Mouse (Mus musculus) spleen, adult 12 weeks (tissue): ENCODE measurements around the gene Scaf1.

Source experiments
- DNase-seq: peaks from one replicate; pipeline ENCODE4 v3.0.0; 2022; ENCODE audit warnings: low spot score

Scaf1 gene

DNA sequence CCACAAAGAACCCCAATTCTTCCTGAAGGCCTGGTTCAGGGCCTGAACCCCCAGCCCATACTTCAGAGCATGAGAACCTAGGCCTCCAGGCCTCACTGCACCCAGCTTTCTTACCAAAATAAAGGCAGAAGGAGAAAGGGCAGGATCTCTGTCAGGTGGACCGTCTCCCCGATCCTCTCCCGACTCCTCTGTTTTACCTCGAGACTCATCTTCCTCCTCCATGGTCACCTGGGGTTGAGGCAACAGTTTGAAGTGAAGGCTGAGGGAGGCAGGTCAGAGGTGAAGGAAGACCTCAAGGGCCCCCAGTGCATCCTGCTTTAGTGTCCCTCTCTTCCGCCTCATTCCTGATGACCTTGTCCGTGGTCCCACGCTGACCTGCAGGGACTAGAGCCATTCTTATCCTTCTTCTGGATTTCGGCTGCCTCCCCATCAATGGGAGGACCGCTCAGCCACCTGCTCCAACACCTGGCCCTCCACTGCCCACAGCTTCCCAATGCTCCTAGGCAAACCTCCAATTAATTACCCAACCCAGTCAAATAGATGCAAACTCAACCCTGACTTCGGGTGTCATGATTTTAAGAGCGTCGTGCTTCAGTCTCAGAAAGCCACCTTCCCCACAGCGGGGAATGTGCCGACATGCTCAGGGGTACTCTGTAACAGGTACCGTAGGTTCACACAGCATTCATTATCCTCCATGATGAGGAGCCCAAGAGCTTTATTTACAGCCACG lies 2.6 kb downstream of the Scaf1 start:
- DNase-seq: no peak

DNA sequence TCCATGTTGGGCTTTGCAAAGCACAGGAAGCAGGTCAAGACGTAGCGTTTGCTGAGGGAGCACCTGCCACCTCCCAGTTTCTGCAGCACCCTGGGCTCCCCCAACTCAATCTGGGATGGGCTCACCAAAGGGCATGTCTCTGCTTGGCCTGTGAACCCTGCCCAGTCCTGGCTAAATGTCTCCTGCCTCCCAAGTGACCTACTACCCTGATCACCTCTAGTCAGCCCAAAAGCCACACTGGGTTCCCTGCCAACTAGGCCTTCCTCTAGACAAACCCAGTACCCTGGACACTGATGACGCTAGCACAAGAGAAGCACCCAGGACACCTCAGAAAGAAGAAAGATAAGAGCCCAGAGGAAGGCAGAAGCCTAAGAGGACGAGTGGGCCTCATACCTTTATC lies 3.3 kb downstream of the Scaf1 start:
- no peak for DNase-seq

DNA sequence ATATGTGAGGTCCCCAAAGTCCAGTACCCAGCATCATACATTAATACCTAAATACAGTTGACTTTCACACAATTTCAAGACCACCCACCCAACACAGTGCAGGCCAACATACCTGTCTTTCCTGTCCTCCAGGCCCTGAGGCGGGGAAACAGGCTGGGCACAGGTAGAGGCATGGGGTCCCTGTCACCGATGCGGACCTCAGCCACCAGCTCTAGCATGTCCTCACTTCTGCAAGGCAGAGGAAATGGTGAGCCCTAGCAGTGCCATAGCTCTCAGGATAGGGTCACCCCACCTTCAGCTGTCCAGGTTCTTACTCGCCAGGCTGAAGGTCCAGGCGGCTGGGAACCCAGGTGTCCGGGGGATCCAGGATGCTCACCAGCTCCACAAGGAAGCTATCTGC lies 4.2 kb downstream of the Scaf1 start:
- DNase-seq: no peak

DNA sequence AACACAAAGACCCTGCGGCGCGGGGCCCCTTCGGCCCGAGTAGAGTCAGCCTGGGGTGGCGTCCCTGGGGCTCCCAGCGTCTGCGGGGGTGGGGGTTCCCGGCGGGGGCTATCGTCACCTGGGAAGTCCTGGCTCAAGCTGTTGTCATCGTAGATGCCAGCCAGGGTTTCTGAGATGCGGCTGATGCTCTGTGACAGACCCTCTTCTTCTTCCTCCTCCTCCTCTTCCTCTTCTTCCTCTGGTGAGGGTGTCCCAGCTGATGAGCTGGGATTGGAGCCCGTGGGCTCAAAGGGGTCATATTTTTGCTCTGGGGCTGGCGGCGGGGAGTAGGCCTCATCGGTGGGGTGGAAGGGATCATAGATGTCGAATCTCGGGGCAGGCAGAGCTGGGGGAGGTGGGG lies 7.8 kb downstream of the Scaf1 start:
- DNase-seq: no peak

DNA sequence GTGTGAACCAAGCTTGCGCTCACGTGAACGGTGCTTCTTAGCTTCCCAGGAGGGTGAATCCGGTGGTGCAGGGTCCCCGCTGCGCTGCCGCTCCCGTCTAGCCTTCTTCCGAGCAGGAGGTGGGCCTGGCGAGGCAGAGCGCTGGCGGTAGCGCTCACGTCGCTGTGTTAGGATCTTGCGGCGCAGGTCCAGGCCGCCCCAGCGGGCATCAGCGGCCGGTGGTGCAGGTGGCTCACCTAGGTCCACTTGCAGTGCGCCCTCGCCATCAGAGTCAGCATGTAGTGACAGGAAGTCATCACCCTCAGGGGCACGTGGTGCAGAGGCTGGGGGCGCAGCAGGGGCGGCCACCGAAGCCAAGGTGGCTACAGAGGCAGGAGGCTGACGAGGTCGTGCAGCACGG lies 8.3 kb downstream of the Scaf1 start:
- no peak for DNase-seq

DNA sequence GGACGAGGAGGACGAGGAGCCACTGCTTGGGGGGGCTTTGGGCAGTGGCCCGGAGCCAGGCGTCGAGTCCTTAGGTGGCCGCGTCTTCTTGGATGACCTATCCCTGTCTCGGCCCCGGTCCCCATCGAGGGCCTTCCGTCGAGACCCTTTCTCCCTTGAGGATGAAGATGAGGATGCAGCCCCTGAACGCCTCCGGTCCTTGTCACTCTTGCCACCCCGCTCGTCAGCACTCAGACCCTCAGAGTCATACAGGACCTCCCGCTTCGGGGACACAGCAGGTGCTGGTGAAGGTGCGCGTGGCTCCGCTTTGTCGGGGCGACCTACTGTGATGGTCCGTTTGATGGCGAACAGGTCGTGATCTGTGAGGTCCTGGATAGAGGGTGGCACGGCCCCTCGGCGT lies 9.0 kb downstream of the Scaf1 start:
- no peak for DNase-seq

DNA sequence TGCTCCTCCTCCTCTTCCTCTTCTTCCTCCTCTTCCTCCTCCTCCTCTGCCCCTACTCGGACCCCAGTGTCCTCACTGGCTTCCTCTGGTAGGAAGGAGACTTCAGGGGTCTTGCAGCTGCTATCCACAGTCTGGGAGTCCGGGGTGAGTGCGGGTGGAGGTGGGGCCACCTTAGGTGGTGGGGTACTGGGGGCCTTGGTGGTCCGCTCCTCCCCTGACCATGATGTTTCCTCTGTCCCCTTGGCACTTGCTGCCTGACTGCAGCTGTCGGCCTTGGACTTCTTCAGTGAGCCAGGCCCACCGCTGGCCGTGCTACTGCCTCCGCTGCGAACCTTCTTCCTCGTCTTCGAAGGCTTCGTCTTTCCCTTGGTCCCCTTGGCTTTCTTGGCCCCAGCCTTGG lies 9.7 kb downstream of the Scaf1 start:
- no peak for DNase-seq

DNA sequence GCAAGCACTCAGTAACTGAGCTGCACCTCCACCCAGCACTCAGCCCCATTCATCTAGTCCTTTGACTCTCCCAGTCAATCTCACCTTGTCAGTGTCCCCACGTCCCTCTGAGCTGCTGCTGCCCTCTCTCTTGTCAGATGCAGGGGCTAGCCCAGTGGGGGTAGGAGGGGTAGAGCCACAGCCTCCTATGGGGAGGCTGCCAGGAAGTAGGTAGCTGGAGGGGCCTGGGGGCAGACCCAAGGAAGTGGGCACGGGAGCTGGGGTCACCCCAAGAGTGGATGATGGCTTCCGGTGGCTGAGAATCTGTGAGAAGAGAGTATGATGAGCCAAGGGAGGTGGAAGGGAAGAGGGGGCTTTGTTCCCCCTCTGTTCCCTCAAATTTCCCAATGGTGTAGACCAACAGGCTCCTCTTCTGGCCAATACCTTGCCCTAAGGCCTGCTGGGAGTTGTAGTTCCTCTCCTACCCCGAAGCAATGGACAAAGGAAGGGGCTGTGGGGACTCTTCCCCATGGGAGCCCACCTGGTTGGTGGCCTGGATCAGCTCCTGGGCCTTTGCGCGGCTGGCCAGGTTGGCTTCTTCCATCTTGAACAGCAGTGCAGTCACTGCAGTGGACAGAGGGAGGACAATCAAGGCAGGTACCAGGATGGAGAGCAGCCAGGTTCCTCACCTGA lies 10.7 kb downstream of the Scaf1 start:
- DNase-seq: no peak

DNA sequence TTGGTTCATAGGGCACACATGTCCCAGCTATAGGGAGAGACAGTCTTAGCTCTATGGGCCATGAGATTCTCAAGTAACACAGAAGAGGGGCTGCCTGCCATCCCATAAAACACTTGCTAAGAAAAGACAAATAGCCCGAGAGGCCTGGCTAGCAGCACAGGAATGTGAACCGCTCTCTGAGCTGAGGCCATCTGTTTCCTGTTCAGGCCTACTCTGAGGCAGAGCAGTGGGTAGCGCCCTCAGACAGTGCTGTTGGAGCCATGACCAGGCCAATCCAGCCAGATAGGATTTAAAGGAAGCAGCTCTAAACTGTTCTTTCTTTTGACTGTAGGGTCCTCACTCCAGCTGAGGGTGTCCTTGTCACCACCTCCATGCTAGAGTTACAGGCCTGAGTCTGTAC lies 11.6 kb downstream of the Scaf1 start:
- no peak for DNase-seq

DNA sequence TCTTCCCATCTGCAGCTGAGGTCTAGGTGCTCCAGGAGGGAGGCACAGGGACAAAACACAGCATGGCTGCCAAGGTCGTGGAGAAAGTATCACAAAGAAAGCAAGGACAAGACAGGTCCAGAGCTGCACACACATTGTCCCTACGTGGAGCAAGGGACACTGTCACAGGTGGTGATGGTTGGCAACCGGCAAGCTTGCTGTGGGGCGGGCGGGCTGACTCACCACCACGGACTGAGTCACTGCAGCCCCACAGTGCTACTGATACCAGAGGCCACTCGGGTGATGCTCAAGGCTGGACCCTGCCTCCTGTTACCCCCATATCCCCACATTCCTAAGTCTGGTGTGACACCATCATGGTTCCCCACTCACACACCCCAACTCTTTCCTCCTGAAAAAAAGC lies 13.7 kb downstream of the Scaf1 start:
- DNase-seq: no peak

DNA sequence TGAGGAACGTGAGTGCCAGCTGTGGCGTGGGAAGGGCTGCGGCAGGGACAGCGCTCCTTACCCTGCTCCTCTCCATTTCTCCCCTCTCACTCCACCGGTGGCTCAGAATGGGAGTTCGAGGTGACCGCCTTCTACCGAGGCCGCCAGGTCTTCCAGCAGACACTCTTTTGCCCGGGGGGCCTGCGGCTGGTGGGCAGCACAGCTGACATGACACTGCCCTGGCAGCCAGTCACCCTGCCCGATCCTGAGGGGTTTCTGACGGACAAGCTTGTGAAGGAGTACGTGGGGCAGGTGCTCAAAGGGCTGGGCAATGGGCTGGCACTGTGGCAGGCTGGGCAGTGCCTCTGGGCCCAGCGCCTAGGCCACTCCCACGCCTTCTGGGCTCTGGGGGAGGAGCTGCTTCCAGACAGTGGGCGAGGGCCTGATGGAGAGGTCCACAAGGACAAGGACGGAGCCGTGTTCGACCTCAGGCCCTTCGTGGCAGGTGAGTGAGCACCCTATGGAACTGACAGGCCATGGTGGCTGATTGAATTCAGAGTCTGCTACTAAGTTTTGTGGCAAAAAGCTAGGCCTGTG lies 15.5 kb downstream of the Scaf1 start:
- no peak for DNase-seq

DNA sequence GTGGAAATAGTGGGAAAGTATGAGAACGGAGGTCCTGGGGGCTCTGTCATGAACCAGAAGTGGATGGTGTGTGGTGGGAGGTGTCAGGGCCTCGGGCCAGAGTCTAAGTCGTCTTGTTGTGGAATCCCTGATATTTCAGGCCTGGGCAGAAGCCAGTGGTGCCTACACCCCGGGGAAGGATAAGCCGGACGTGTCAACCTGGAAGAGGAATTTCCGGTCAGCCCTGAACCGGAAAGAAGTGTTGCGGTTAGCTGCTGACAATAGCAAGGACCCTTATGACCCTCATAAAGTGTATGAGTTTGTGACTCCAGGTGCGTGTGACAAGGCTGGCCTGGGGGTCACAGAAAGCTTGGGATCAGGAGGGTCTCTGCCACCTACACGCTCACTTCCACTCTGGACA lies 16.4 kb downstream of the Scaf1 start:
- no peak for DNase-seq

DNA sequence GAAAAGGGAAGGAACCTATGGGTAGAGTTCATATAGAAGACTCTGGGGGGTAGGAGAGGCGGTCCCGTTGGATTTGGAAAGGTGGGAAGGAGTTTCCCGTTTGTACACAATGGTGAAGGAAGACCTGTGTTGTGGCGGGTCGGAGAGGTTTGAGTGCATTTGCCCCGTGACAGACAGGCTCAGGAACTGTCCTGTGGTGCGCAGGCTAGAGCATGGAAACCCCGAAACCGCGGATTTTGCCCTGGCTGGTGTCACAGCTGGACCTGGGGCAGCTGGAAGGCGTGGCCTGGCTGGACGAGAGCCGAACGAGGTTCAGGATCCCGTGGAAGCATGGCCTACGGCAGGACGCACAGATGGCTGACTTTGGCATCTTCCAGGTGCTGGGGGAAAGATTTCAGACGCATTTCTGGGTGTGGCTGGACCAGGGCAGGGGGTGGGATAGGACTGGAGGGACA lies 17.6 kb downstream of the Scaf1 start, which contains the start of gene Bcl2l12:
Bcl2l12 (minus strand) TSS at position 212 of the 455 bp plus-strand sequence.
- peak; percentile 30 for DNase-seq

DNA sequence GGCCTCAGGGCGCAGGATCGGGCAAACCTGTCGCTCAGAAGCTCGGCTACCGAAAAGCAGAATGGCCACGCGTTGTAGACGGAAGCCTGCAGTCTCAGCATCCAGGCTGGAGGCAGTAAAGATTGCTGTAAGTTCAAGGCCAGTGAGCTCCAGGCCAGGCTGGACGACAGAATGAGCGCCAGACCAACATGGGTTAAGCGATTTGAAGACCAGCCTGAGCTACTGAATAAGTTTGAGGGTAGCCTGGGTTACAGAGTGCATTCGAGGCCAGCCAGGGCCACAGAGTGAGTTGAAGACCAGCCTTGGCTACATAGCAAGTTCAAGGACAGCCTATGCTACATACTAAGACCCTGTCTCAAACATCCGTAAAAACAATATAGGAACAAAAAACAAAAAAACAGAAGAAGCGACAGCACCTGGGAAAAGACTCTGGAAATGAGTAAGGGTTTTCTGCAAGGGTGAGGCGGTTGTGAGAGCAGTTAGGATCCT lies 18.2 kb downstream of the Scaf1 start:
- no peak for DNase-seq

DNA sequence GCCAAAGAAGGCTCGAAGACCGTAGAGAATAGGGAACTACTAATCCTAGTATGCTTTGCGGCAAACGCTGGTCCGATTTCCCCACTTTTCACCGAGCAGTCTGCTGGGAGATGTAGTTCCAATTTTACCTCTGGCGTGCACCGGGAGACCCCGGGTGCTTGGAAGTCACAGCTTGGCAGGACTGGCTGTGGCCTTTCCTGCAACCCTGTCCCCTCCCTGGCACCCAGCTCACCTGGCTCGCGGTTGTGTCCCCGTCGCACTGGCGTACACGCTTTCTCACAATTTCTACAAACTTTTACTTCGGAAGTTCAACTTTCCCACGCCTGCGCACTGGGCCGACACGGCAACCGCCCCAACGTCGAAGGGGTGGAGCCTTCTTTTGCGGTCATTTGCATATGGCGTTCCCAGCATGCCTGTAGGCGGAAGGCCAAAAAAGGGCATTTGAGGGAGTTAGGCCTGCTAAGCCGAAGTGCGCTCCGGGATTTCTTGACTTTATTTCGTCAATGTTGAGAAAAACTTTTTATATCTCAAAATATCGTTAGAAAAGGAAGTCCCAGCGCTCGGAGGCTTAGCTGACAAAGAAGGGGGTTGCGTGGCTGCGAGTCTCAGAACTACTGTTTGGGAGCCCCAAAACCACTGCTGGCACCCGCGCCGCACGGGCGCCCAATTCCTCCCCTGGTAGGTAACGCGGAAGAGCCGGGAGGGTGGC lies 18.8 kb downstream of the Scaf1 start, which contains the start of gene Irf3:
Irf3 (plus strand) TSS at position 418 of the 709 bp plus-strand sequence.
- peak; percentile 97 for DNase-seq

DNA sequence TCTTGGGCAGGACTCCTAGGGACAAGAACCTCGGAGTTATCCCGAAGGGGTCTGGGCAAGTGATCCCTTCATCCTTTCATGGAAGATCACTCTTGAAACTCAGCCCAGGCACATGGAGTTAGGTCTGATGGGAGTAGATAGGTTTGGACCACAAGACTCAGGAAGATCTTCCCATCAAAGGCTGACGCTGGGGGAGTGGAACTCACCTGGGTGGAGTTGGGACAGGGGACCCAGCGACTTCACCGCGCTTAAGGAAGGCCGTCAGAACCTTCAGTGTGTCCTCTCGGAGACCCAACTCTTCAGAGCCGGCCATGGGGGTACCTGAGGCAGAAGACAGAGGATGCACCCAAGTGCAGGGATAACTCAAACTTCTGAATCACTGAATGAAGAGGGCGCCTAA lies 19.5 kb downstream of the Scaf1 start:
- DNase-seq: no peak

DNA sequence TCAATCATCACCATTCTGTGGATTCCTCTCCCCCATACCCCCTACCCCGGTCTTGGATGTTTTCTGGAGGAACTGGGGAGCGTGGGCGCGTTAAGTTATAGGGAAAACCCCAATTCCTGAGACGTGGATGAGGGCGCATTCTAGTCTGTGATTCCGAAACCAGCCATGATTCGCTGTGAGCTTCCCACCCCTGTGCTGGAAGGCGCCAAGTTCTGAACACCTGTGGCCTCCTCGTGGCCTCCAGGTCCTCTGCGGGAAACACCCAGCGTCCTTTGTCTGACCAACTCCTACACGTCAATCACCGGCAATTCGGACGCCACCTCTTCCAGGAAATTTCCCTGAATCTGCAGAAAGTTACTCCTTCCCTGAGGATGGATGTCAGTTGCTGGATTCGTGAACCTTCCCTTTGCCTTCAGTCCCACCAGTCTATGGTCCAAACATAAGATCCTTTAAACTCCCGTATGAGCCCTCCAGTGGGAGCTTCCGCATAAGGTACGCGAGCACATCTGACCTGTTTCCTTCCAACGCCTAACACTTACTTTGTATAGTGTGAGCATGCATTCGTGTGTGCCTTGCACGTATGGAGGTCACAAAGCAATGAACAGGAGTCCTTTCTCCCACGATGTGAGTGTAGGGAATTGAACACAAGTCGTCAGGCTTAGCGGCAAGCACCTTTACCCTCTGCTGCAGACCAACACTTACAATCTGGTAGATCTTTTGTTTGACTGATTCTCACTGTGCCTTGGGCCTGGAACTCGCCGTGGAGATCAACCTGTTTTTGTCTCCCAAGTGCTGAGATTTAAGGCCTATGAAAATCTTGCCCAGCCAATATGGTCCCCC lies 29.1 kb downstream of the Scaf1 start:
- no peak for DNase-seq

DNA sequence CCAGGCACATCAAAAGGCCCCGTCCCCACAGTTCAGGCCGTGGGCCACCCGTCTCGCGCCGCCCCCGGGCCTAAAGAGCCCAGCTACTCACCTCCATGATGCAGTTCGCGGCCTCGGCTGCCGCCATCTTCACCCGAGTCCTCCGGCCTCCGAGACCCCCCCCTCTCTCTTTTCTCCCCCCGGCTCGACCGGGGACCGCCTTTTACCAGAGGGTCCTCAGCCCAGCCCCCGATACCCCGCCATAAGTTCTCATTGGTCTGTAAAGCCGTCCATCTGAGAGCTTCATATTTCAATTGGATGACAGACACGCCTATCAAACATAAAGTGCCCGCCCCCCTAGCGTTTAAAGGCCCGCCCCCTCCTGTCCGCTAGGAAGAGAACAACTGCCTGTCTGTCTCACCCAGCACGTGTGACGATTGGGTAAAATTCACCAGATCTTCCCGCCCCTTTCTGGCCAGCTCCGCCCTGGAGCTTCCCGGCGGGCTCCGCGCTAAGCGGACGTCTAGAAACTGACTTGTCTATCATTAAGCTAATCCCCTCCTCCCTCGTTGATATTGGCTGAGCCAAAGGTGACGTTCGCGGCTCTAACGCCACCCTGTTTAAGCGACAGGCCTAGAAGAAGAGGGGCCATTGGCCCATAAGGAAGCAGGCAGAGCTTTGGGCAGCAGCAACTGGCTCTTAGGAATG lies 29.8 kb downstream of the Scaf1 start, which contains the start of gene Prmt1:
Prmt1 (minus strand) TSS at position 377 of the 687 bp plus-strand sequence.
- DNase-seq: peak; percentile 95

DNA sequence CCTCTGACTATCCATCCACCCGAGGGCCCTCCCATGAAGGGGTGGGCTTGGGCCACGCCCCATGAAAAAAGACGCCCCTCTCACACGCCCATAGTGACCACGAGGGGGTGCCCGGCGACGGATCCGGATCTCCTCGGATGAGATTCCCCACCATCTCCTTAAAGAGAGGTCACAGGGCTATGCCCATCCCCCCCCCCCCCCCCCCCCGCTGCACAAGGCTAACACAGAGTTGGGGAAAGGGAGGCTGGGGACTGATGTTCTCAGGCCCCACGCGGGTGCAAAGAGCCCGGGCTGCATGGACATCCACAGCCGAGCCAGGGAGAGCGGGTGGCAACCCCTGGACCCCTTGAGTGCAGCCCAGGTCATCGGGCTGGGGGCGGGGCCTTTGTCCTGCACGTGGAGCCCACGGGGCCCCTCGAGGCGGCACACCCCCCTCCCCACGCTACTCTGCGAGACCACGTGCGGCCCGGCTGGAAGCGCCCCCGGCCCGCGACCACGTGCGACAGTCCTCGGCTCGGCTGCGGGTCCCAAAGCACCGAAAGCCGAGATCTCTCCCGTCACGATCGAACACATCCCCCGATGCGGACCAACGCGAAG lies 30.5 kb downstream of the Scaf1 start:
- DNase-seq: no peak

DNA sequence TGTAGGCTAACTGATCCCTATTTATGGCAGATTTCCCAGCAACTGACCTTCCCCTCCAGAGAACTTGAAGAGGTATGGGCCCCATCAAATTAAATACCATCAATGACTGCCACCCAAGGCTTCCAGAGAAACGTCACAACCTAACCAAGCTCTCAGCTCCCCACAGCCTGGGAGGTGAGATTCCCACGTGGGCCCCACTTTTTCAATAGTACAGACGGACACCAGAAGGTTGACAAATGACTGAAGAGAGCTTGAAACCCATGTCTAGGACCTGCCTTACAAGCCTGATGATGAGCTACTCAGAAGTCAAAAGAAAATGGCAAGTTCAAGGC lies 31.4 kb downstream of the Scaf1 start:
- no peak for DNase-seq
